Mouse (Mus musculus): Measurements from ENCODE around the gene Plekhh3.

Gene Plekhh3

GRCm38 (mm10) chr11:101186526-101187247, 15.5 kb upstream of the Plekhh3 start:
- no peak for DNase-seq

GRCm38 (mm10) chr11:101185441-101185840, 14.3 kb upstream of the Plekhh3 start:
- no peak for DNase-seq

- no peak for DNase-seq
Measured at GRCm38 (mm10) chr11:101184984-101185383, 13.8 kb upstream of the Plekhh3 start.

- no peak for DNase-seq
Measured at GRCm38 (mm10) chr11:101182771-101183517, 11.8 kb upstream of the Plekhh3 start.

GRCm38 (mm10) chr11:101181961-101182360, 10.8 kb upstream of the Plekhh3 start:
- no peak for DNase-seq

- peak in 1 of 2 experiments; percentile 64 for DNase-seq
Measured at GRCm38 (mm10) chr11:101180846-101181740, 9.9 kb upstream of the Plekhh3 start.

GRCm38 (mm10) chr11:101180261-101180660, 9.1 kb upstream of the Plekhh3 start:
- DNase-seq: no peak

GRCm38 (mm10) chr11:101179306-101179705, 8.2 kb upstream of the Plekhh3 start:
- no peak for DNase-seq

- DNase-seq: no peak
Measured at GRCm38 (mm10) chr11:101178061-101179058, 7.2 kb upstream of the Plekhh3 start.

- DNase-seq: peak in 1 of 2 experiments; percentile 60
Measured at GRCm38 (mm10) chr11:101176933-101177773, 6.0 kb upstream of the Plekhh3 start.

- DNase-seq: no peak
Measured at GRCm38 (mm10) chr11:101176117-101176691, 5.1 kb upstream of the Plekhh3 start.

GRCm38 (mm10) chr11:101175636-101176116, 4.5 kb upstream of the Plekhh3 start:
- DNase-seq: no peak

- DNase-seq: no peak
Measured at GRCm38 (mm10) chr11:101174851-101175628, 3.9 kb upstream of the Plekhh3 start, which contains the start of gene Ccr10. Gene Ccr10, minus strand, starts transcription at chr11:101175443.

- no peak for DNase-seq
Measured at GRCm38 (mm10) chr11:101174389-101174745, 3.2 kb upstream of the Plekhh3 start.

- peak; percentile 76 to 80 for DNase-seq
Measured at GRCm38 (mm10) chr11:101173631-101174388, 2.7 kb upstream of the Plekhh3 start.

GRCm38 (mm10) chr11:101173112-101173511, 2.0 kb upstream of the Plekhh3 start:
- peak; percentile 81 to 89 for DNase-seq

GRCm38 (mm10) chr11:101172434-101172815, 1.3 kb upstream of the Plekhh3 start:
- no peak for DNase-seq

GRCm38 (mm10) chr11:101171721-101172433, 726 bp upstream of the Plekhh3 start:
- peak; percentile 61 to 66 for DNase-seq

Data from kidney, adult 8-10 months (tissue).